Mouse (Mus musculus): ENCODE results near the gene Dnah3.

Dnah3 gene

DNA sequence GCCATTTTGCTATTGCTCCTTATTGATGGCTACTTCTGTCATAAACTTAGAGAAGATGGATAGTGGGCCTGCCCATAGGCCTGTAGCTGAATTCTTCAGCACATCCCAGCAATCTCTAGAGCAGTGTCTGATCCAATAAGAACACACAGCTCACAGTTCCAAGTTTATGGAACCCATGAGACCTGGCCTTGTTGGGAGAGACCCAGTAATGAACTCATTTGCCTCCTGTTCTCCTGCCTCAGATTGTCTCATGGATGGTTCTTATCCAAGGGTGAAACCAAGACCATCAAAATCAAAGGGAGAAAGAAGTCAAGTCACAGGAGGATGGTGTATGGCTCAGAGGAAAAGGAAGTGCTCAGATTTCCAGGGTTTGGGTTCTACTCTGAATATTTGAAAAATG is 44.6 kb downstream of the Dnah3 start:
- no peak for DNase-seq

DNA sequence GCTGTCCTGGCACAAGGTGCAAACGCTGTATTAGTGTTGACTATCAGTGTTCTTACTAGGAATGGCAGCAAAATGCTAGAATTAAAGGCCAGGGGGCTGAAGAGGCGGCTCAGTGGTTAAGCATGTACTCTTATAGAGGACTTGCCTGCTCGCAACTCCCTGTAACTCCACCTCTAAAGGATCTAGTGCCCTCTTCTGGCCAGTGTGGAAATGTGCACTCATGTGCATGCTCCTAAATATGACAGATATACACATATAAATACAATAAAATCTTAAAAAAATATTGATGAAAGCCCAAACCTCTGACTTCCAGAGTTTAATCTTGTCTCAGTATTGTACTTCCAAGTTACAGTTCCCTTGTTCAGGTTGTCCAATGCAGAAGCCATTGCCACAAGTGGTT is 51.1 kb downstream of the Dnah3 start:
- DNase-seq = no peak

DNA sequence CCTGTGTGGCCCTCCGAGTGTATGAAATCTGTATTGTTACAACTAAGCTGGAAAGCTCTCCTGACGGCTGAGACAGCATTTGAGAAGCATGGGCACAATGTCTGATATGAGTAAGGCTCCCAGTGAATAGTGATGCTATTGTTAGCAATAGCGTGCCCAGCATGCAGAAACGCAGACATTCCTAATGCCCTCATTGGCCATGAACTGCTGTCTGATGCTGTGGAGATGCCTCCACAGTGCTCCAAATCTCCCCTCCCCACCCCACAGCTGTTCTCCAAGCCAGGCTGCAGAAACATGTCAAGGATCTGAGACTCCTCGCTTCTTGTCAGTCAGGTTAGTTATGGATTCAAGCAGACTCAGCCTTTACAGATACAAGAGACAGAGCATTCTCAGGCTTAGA is 58.7 kb downstream of the Dnah3 start:
- peak in 1 of 2 experiments; percentile 4 for DNase-seq

DNA sequence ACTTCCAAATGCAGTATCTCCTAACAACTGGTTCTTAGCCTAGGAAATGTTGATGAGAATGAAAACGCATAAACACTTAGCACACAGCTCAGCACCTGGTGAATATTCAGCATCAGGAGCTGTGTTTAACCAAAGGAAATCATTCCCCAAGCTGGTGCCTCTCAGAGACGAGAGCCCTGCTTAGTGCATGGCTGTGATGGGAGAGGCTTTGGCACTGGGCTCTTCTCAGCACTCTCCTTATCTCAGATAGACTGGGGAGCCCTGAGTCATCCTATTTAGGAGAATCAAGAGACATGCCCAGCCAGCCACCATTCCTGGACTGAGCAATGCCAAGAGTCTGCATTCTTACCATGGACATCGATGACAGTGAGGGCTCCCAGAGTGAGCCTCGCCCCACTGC is 60.1 kb downstream of the Dnah3 start:
- DNase-seq = no peak

DNA sequence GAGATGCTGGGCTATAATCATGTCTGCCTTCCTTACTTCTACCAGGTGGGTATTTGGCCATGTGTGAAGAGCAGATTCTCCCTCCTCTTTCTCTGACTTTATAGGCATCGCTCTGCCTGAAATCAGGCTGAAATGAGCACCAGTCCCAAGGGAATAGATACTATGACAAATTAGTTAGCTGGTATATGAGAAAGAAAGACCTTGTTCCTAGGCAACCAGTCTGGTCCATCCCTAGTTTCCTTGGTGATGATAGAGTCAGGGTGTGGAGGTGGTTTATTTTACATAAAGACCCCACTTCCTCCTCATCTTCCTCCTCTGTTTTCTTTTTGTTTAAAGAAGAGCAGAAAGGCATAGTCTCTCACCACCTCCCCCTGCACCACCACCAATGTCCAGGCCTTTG is 60.5 kb downstream of the Dnah3 start:
- DNase-seq = no peak

DNA sequence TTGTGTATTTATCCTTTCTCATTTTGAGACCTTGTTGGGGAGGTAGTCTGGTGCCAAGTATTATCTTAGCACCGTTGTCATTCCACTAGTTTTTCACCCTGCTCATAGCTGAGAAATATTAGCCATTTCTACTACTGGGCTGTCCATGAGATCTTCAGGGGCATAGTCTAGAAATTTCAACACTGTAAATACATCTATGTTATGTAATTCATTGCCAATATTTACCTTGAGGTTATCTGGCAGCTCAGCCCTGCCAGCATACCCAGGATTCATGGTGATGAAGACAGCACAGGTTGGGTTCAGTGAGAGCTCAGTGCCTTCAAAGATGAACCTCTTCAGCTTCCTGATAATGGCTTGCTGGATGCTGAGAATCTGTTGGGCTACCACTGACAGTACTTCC is 66.4 kb downstream of the Dnah3 start:
- DNase-seq = no peak

DNA sequence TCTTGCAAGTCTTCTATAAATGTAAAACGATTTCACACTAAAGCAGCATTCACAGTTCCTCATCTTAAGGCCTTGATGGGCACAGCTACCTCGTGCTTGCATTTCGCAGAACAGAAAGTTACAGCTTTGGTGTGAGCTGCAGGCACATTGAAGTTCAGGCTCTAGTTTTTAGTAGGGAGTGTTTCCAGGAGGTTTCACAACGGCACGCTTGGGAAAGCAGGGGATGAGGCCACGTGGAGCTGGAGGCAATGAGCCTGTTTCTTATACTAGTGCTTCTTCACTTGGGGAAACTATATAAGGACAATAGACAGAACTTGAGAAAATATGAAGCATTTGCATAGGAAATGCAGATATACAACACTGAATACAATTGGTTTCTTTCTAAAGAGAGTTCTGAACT is 98.0 kb downstream of the Dnah3 start:
- no peak for DNase-seq

DNA sequence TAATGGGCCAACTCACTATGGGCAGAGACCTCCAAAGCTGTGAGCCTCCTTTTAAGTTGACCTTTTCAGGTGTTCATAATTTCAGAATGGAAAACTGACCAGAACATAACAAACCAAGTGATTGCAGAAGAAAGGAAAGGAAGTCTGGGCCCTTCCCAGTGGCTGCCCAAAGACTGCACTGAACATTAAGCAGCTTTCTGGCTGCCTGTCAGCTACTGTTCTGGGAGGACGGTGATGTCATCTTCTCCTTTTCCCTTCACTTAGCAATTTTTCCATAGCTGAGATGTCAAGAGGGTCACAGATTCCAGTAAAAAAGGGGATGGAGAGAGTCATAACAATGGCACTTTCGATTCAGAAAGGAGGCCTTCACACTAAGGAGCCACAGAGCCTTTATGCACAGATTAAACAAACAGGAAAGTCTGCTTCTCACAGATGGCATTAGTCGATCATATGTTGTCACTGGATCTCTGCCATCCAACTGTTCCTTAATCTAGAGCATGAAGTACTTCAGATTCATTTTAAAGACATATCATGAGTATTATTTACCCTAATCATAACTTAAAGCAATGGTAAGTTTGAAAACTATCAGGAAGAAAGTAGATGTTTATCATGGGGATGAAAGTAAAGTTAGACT is 109.7 kb downstream of the Dnah3 start:
- DNase-seq = peak; percentile 43 to 63

DNA sequence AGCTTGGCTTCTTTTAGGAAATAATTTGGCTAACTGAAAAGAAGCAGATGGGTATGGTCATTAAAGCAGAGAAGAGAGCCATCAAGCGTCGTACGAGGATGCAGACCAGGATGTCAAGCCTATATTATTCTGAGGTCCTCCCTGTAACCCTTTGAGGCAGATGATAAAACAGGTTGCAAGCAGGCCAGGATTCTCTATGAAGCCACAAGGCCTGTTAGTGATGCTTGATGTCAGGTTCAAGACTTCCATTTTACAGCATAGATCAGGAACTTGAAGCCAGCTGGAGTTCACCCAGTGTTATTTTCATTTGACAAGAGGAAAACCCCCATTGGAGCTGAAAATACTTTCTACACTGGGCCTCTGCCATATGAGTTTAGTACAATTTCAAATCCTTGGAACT is 114.9 kb downstream of the Dnah3 start:
- no peak for DNase-seq

DNA sequence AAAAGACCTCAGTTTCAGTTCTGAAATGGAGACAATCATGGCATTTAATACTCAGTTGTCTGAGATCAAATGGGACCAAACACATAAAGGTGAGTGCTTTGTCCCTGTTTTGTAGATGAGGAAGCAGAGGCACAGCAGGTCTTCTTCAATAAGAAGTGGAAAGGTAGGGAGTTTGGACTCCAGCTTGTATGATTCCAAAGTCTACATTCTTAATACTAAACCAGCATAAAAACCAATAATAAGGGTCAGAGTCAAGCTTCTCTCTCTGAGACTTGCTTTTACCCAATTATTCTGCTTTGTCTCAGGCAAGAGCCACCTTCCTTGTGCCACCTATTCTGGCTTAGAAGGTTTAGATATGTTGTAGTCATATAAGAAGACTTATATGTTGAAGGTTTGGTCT is 116.5 kb downstream of the Dnah3 start:
- no peak for DNase-seq

DNA sequence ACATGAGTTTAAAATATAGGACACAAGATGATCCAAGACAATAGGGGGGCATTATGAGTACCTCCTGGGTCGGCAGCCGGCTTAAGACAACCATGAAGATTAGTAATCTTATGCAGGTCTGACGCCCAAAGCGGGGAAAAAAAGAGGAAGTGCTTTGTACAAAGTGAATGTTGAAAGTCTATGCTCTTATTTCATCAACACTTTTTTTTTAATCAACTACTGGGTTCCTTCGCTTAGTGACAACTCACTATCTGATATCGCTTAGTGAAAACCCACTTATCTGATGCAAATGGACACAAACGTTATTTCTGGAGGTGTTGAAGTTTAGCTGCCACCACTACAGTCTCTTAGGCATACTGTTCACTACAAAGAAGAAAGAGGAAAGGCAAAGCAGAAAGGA is 117.5 kb downstream of the Dnah3 start:
- no peak for DNase-seq

DNA sequence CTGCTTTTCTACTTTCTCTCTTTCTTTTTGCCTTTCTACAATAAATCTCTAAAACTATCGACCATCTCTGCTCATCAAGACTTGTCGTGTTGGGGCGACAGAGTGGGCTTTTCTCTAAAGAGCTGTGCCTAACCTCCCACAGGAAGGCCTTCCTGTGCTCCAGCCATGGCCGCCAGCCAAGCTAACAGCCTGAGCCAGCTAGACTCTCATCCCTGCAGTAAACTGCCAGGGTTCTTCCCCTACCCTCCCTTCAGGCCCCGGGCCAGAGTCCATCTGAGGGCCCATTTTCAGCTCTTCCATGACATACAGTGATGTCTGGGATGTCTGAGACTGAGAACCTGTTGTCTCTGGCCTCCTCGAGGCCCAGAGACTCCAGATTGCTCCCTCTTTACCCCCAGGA is 118.8 kb downstream of the Dnah3 start:
- peak; percentile 84 to 93 for DNase-seq

DNA sequence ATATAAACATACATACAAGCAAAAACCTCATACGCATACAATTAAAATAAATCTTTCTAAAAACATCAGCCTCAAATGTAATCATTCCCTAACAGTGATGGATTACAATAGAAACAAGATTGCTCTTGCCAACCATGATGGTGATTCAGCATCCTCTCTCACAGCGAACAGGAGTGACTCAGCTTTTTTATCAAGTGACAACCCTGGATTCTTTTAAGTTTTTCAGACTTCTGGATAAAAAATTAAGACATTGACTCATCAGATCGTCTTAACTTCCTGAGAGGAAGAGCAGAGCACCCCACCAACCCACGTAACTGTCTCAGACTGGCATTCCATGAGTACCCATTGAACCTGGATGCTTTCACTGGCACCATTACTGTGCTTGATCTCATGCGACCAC is 120.9 kb downstream of the Dnah3 start:
- no peak for DNase-seq

DNA sequence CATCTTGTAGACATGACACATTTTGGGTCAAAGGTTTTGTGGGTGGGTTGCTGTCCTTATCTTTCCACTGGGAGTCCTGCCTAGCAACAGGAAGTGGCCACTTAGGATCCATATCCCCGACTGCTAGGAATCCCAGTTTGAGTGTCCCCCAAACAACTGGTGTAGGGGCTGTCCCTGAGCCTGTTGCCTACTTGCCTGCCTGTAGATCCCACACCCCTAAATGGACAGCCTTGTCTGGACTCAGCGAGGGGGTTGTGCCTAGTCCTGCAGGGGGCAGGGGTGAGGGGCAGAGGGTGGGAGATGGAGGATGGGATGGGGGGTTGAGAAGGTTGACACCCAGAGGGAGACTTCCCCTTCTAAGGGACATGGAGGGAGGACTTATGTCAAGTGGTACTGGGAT is 125.8 kb downstream of the Dnah3 start:
- no peak for DNase-seq

DNA sequence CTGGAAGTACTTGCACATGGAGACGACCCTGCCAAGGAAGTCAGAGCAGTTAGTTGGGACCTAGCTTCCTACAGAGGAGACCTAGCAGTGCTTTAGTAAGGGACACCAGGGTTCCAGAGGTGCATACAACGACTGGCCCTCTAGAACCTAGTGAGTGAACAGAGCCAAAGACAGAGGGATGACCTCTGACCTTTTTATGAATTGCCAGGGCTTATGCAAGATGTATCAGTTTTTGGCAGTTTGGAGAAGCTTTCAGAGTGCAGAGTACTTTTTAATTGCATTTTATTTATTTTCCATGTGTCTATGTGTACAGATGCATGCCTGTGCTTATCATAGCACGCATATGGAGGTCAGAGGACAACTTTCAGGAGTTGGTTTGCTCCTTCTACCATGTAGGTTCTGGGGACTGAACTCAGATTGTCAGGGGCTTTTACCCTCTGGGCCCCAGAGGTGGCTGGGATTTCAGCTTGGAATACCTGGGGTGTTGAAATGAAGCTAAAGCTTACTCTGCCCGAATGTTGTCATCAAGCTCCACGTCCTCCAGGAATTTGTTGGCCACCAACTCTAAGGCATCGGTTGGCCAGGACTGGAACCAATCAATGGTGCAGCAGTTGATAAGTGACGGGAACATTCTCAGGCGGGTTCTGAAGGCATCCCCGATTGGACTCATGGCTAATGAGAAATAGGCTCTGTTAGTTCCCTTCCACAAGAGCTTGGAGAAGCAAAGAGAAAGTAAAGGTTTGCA is 129.3 kb downstream of the Dnah3 start:
- DNase-seq = no peak

DNA sequence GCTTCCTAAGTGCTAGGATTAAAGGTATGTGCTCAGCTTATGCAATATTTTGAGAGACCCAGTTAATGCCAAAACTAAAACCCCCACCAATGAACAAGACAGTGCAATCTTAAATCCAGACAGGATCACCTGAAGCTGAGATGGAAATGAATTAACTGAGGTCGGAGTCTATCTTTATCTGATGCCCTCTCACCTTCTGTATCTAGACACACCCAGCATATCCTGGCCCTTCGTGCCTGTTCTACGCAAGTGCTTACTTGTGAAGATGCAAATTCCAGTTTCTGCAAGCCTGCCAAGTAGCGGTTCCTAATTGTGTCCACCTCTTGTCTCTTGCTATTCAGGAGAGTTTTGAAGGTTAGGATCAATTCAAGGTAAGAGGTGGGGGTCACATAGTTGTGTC is 129.9 kb downstream of the Dnah3 start:
- DNase-seq = no peak

DNA sequence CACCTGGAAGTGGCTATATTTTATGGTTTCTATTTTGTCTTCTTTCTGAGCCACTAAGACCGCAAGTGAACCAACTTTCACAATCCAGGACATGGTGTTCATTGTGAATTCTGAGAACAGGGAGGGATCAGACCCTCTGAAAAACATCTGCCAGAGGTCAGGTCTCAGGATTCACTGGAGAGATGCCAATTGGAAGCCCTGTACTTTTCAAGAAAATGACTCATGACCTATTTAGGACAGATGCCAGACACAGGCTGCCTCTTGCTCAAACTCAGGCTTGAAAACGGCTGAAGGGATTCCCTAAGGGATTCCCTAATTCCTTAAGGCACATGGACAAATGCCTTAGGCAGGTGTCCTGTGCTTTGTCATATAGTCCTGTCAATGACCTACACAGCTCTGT is 134.0 kb downstream of the Dnah3 start:
- DNase-seq = peak in 1 of 2 experiments; percentile 16

DNA sequence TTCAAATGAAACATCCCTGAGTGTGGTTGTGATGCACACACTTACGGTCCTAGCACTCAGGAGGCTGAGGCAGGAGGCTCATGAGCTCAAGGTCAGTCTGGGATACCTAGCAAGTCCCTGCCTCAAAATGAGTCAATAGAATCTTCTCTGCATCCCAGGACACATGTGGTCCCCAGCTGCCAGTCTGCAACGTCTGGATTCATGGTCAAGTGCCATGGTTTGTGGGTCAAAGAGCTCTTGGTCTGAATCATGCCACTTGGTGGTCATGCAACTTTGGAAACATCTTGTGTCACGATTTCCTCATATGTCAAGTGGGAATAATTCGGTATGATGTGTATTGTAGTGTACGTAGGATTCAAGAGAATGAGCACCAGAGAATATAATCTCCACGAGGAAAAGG is 134.5 kb downstream of the Dnah3 start:
- DNase-seq = no peak

DNA sequence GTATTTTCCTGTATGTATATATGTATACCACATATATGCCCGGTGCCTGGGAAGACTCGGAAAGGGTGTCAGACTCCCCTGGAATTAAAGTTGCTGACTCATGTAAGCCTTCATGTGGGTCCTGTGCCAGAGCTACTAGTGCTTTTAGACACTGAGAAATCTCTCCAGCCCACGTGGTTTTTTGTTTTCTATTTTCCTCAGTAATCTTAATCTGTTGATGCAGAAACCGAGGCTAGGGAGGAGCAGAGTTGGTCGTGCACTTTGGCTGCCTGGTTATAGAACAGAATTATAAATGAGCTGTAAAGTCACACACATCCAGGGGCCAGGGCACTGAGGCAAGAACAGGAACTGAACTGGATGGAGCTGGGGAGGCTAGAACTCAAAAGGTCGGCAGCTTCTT is 135.1 kb downstream of the Dnah3 start:
- DNase-seq = no peak

DNA sequence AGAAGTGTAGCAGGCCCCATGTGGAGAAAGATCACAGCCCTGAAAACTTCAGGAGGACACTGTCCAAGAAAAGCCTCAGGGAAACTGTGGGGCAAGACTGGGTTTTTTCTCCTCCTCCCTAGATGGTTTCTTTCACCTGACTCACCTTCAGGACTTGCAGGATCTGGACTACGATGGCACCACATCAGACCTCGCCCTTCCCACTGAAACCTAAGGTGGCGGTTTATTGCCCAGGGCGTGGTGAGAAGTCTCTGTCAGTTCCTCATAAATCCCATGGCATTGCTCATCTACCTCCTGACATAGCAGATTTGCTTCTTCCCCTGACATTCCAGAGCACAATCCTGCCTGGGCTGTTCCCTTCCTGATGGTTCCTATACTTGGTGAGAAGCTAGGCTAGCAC is 135.6 kb downstream of the Dnah3 start:
- no peak for DNase-seq

DNA sequence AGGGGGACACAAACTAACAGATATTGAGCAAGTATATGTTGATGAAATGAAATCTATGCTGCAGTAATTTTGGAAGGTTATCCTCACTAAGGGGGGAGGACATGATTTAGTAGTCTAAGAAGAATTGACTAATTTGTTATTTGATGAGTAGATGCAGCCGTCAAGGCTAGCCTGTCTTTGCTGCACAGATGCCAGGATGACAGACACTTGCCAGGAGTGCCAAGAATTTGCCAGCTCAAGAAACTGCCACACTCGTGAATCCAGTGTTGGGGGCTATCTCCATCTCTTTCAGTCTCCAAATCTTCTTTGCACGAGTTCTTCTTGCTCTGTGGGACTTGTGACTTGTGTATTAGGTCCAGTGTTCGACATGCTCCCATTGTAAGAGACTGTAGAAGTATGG is 136.0 kb downstream of the Dnah3 start:
- peak in 1 of 2 experiments; percentile 27 for DNase-seq

DNA sequence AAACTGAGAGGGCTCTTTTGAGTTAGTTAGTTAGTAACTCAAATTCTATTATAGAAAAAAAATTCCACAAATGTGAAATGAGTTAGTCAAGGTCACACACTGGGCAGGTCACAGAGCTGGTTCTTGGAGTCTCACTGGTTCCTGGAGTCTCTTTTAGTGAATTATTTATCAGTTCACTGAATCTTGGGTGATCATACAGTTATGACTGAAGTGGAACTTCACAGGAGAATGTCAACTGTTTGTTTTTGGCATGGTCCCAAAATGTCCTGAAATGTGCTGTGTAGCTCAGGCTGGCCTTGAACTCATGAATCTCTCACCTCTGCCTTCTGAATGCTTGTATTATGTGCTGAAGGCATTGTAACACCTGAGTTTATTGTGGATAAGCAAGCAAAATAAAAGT is 137.7 kb downstream of the Dnah3 start:
- no peak for DNase-seq

DNA sequence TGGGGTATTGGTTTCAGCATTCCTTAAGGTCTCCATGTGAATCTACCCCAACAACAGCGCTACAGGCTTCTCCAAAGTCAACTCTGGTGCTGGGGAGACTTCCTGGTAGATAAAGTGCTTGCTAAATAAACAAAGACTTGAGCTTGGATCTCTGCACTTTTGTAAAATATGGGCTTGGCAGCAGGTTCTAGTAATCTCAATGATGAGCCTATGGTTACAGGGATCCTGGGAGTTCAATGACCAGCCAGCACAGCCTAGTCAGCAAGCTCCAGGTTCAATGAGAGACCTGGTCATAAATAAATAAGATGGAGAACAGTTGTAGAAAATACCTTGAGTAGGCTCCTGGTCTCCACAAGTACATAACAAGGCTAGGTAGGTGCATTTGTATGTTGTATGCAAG is 141.0 kb downstream of the Dnah3 start:
- DNase-seq = no peak

DNA sequence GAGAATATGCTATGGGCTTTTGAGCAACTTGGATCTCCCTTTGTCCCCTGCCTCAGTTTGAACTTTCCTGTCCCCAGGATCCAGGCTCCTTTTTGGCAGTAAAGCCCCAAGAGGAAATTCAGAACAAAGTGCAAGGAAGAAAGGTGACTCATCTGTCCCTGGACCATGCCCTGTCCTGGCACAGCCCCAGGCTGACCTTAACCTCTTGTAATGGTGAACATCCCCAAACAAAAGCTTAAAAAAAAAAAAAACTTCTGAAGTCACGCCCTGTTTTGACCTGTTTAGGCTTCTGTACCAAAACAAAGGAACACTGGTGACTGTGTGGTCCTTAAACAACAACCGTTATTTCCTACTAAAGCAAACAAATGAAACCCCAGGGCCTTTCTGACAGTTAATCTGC is 153.5 kb downstream of the Dnah3 start:
- peak in 1 of 2 experiments; percentile 18 for DNase-seq

DNA sequence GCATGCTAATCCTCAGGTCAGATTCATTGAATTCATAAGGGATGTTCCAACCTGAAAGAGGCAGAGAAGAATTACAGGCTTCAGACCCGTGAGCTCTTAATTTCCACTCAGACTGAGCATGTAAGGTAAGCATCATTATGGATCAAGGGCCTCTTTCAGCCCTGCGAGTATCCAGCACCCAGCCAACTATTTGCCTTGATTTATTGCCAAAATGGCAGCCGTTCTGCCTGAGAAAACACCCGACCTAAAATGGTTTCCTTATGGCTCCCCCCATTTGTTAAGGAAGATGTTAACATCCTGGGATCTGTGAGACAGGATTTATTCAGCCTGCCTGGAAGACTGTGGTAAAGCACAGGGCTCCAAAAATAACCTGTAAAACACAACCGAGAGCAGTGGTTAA is 158.0 kb downstream of the Dnah3 start:
- DNase-seq = peak; percentile 57 to 62

Measured in cerebellum, postnatal 10 days (tissue).